Mouse (Mus musculus): ENCODE measurements around the gene Ifna1. TPM values are rescaled to one million over a fixed set of nuclear protein-coding genes. Genes with fewer than 3 reads are reported as not detected.

The Ifna1 gene
- polyA plus RNA-seq, 1 experiment = not detected

- no peak for DNase-seq (ENCODE audit: low spot score)
Measured at GRCm38 (mm10) chr4:88872691-88873090, 22.8 kb downstream of the Ifna1 start.

- no peak for DNase-seq (ENCODE audit: low spot score)
Measured at GRCm38 (mm10) chr4:88875435-88876095, 25.7 kb downstream of the Ifna1 start.

- no peak for DNase-seq (ENCODE audit: low spot score)
Measured at GRCm38 (mm10) chr4:88876520-88876919, 26.6 kb downstream of the Ifna1 start.

- no peak for DNase-seq (ENCODE audit: low spot score)
Measured at GRCm38 (mm10) chr4:88878246-88878645, 28.4 kb downstream of the Ifna1 start.

- no peak for DNase-seq (ENCODE audit: low spot score)
Measured at GRCm38 (mm10) chr4:88878772-88879171, 28.9 kb downstream of the Ifna1 start.

GRCm38 (mm10) chr4:88880101-88880500 is 30.2 kb downstream of the Ifna1 start, which contains the start of gene Ifne:
Gene Ifne, minus strand, starts transcription at chr4:88880201.
- DNase-seq (ENCODE audit: low spot score) = no peak

GRCm38 (mm10) chr4:88888236-88888635 is 38.3 kb downstream of the Ifna1 start:
- DNase-seq (ENCODE audit: low spot score) = no peak

- no peak for DNase-seq (ENCODE audit: low spot score)
Measured at GRCm38 (mm10) chr4:88893201-88893754, 43.4 kb downstream of the Ifna1 start.

Other genes starting within 250 kb of the Ifna1 start
- gene Ifna12, start 246.7 kb upstream of the Ifna1 start, polyA plus RNA-seq (2012; rRNA removed) = not detected in 2 replicates
- gene C87499, start 215.7 kb upstream of the Ifna1 start, polyA plus RNA-seq (2012; rRNA removed) = not detected in 2 replicates
- not detected in 2 replicates for gene Ifna13, start 205.6 kb upstream of the Ifna1 start, polyA plus RNA-seq (2012; rRNA removed)
- not detected in 2 replicates for gene Ifna16, start 173.2 kb upstream of the Ifna1 start, polyA plus RNA-seq (2012; rRNA removed)
- not detected in 2 replicates for gene Ifna2, start 166.2 kb upstream of the Ifna1 start, polyA plus RNA-seq (2012; rRNA removed)
- not detected in 2 replicates for gene Ifnab, start 158.7 kb upstream of the Ifna1 start, polyA plus RNA-seq (2012; rRNA removed)
- 0.25 and 0.66 TPM in 2 replicates for gene Gm26566, start 128.3 kb upstream of the Ifna1 start, polyA plus RNA-seq (2012; rRNA removed)
- gene Klhl9, start 127.6 kb upstream of the Ifna1 start, polyA plus RNA-seq (2012; rRNA removed) = 40.0 and 42.0 TPM in 2 replicates
- not detected in 2 replicates for gene Gm13271, start 95.2 kb upstream of the Ifna1 start, polyA plus RNA-seq (2012; rRNA removed)
- 0.04 and 0.10 TPM in 2 replicates for gene Gm13283, start 90.0 kb upstream of the Ifna1 start, polyA plus RNA-seq (2012; rRNA removed)
- gene Gm13290, start 76.3 kb upstream of the Ifna1 start, polyA plus RNA-seq (2012; rRNA removed) = 0.07 TPM in 1 of 2 replicates, not detected in the other
- not detected in 2 replicates for gene Gm13289, start 73.2 kb upstream of the Ifna1 start, polyA plus RNA-seq (2012; rRNA removed)
- gene Gm13272, start 70.2 kb upstream of the Ifna1 start, polyA plus RNA-seq (2012; rRNA removed) = not detected in 2 replicates
- 0.12 TPM in 1 of 2 replicates, not detected in the other for gene Ifnz, start 68.0 kb upstream of the Ifna1 start, polyA plus RNA-seq (2012; rRNA removed)
- not detected in 2 replicates for gene Gm13276, start 64.4 kb upstream of the Ifna1 start, polyA plus RNA-seq (2012; rRNA removed)
- gene Gm13277, start 61.5 kb upstream of the Ifna1 start, polyA plus RNA-seq (2012; rRNA removed) = not detected in 2 replicates
- not detected in 2 replicates for gene Gm13278, start 58.5 kb upstream of the Ifna1 start, polyA plus RNA-seq (2012; rRNA removed)
- gene Gm13275, start 55.6 kb upstream of the Ifna1 start, polyA plus RNA-seq (2012; rRNA removed) = not detected in 2 replicates
- gene Gm13279, start 52.7 kb upstream of the Ifna1 start, polyA plus RNA-seq (2012; rRNA removed) = not detected in 2 replicates
- gene Gm13285, start 50.4 kb upstream of the Ifna1 start, polyA plus RNA-seq (2012; rRNA removed) = 0.07 TPM in 1 of 2 replicates, not detected in the other
- gene Gm13287, start 46.8 kb upstream of the Ifna1 start, polyA plus RNA-seq (2012; rRNA removed) = 0.15 TPM in 1 of 2 replicates, not detected in the other
- gene Gm13288, start 44.6 kb upstream of the Ifna1 start, polyA plus RNA-seq (2012; rRNA removed) = 0.01 TPM in 1 of 2 replicates, not detected in the other
- gene Ifna7, start 33.9 kb upstream of the Ifna1 start, polyA plus RNA-seq (2012; rRNA removed) = not detected in 2 replicates
- not detected in 2 replicates for gene Ifna11, start 30.1 kb upstream of the Ifna1 start, polyA plus RNA-seq (2012; rRNA removed)
- not detected in 2 replicates for gene Ifna6, start 22.7 kb upstream of the Ifna1 start, polyA plus RNA-seq (2012; rRNA removed)
- gene Ifna5, start 14.6 kb upstream of the Ifna1 start, polyA plus RNA-seq (2012; rRNA removed) = not detected in 2 replicates
- not detected in 2 replicates for gene Ifna4, start 8.2 kb upstream of the Ifna1 start, polyA plus RNA-seq (2012; rRNA removed)
- 0.48 and 0.80 TPM in 2 replicates for gene Ifne, start 30.1 kb downstream of the Ifna1 start, polyA plus RNA-seq (2012; rRNA removed)

Measured in urinary bladder, adult 2 months (tissue).